Mouse (Mus musculus): ENCODE results near the gene Cp.

DNA sequence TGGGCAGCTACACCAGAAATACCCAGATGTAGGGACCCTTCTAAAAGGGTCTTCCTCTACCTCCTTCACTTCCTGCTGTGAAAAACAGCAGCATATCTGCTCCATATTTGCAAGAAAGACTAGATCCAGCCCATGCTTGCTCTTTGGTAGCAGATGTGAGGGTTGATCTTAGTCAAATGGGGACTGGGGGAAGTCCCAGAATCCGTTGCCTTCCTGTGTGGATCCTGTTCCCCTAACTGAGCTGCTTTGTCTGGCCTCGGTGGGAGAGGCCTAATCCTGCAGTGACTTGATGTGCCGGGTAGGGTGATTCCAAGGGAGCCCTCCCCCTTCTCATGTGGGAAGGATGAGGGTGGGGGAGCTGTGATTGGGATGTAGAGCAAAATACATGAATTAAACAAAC lies 29.3 kb downstream of the Cp start:
- TF ChIP-seq CTCF (conservative IDR thresholded peaks at IDR 0.05; ENCODE audit: low read length) (no peak), NANOG (IDR thresholded peaks at IDR 0.05; ENCODE audit: borderline replicate concordance, low read length) (no peak)

All from E14TG2a.4 (cell line).